Mouse (Mus musculus): ENCODE results near the gene Dnaic2. TPM values are rescaled to one million over a fixed set of nuclear protein-coding genes. Genes with fewer than 3 reads are reported as not detected.

Gene Dnaic2
- 1 to 10 TPM; 1.6 to 3.5 TPM for total RNA-seq (2021)
- long read RNA-seq, experiment 1, partial matches to known transcripts, result 0 of 2 reads
- long read RNA-seq, experiment 1, other reads (novel, unspliced or antisense), result 1 of 2 reads
- long read RNA-seq, experiment 2, partial matches to known transcripts, result 2 of 4 reads
- long read RNA-seq, experiment 2, other reads (novel, unspliced or antisense), result 0 of 4 reads

DNA sequence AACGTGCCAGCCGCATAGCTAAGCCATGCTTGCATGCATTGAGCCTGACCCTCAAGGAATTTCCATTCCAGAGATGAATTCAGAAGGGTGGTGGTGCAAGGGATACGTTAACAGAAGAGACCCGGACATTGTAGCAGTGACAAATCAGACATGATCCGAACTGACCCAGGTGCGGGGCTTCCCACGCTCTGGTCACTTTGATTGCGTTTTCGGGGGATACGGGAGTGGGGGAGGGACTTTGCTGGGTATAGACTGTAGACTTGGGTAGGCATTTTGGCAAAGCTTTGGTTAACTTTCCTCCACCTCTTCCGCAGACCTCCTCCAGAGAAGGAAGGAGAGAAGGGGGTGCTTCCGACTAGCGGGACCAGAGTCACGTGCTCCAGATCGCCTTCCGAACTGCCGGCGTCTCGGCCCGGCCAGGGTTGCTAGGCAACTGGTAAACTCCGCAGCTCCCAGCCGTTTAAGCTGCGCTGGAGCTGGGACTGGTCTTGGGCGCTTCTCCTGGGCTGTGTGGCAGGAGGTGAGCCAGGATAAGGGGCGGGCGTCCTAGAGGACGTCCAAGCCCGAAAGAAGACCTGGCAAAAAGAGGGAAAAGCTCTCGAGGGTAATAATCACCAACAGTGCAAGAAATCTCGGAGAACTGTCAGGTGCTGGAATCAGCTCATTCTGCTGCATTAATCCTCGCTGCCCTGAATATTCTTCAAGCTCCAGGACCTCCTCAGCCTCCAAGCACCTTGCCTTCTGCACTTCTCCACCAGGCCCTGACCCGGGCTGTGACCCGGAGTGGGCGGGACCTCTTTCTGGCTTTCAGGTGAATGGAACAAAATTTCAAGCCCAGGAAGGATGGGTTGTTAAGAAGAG, at the start of gene Dnaic2:
TSS of gene Dnaic2 (plus strand) at position 444 of the 861 bp plus-strand sequence.
- peak; percentile 64 to 67 for DNase-seq (ENCODE audit: low spot score in 2 of 2)

DNA sequence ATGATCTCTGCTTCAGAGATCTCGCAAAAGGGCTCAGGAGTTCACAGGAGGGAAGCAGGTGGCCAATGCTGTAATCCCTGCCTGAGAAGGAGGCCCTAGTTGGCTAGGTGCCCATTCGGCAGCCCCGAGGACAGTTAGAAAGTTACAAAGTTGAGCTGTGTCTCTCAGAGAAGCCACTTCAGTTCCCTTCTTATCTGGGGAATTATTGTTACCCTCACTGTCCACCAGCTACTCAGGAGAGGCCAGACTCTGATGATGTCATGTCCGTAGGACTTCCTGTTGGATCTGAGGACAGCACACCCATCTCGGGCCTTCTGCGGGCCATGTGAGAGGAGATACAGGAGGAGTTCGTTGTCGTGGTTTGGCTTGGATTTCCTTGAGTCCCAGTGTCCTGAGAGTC, 47.6 kb upstream of the Dnaic2 start:
- DNase-seq (ENCODE audit: low spot score in 2 of 2), result no peak

- no peak for DNase-seq (ENCODE audit: low spot score in 2 of 2)
Observed at GRCm38 (mm10) chr11:114680291-114680690, 46.9 kb upstream of the Dnaic2 start.

GRCm38 (mm10) chr11:114681054-114681453, 46.2 kb upstream of the Dnaic2 start:
- DNase-seq (ENCODE audit: low spot score in 2 of 2), result no peak

GRCm38 (mm10) chr11:114682321-114682900, 44.8 kb upstream of the Dnaic2 start:
- no peak for DNase-seq (ENCODE audit: low spot score in 2 of 2)

DNA sequence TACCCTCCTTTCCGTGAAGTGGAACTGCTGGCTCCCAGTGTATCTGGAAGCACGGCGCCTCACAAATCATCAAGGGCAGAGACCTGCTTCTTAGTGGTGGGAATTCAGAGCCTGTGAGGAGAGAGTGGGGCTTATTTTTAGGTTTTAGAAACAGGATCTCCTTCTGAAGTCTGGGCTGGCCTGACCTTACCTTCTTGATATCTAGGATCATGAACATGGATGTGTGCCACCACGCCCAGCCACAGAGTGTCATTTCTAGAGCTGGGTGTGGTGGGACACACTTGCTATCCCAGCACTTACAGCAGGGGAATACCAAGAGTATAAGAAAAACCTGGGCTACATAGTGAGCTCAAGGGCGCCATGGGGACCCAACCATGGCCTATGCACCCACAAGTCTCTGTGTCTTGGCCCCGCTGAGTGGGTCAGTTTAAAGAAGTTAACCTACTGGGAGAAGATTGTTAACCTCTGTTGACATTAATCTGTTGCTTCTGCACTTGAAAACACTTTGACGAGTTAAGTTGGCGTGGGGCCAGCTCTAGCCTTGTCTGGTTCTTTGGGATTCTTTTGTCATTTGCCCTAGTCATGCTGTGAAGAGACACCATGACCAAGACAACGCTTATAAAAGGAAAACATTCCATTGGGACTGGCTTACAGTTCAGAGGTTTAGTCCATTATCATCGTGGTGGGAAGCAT, 44.0 kb upstream of the Dnaic2 start:
- DNase-seq (ENCODE audit: low spot score in 2 of 2), result no peak

GRCm38 (mm10) chr11:114683722-114684621, 43.2 kb upstream of the Dnaic2 start:
- no peak for DNase-seq (ENCODE audit: low spot score in 2 of 2)

DNA sequence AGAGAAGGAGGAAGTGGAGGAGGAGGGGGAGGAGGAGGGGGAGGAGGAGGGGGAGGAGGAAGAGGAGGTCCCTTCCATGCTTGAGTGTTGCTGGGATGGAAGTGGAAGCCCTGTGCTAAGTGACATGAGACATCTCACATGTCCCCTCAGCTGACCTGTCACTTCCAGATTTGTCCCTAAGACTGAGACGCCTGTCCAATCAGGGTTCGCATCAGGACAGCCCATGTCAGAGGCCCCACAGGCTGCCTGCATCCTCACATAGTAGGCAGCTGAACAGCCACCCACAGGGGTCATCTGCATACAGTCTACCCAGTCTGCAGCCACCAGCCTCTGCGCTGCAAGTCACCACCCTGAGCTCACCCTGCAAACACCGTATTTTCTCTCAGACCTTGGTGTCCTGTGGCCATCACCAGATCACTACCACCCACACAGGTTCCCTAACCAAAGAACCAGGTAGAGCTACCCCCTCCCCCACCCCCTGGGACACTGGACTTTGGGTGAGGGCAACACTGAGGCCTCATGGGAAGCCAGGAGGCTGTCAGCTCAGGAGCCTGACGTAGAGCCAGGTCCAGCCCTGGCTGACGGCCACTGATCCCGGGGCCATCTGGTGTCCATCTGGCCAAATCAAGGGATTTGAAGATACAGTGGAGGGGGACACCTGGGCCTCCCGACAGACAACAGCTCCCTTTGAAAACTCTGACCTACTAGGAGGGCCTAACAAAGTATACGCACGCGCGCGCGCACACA, 42.4 kb upstream of the Dnaic2 start:
- DNase-seq (ENCODE audit: low spot score in 2 of 2), result no peak

- no peak for DNase-seq (ENCODE audit: low spot score in 2 of 2)
Observed at GRCm38 (mm10) chr11:114685526-114686040, 41.6 kb upstream of the Dnaic2 start.

- DNase-seq (ENCODE audit: low spot score in 2 of 2), result no peak
Observed at GRCm38 (mm10) chr11:114686221-114686959, 40.8 kb upstream of the Dnaic2 start.

DNA sequence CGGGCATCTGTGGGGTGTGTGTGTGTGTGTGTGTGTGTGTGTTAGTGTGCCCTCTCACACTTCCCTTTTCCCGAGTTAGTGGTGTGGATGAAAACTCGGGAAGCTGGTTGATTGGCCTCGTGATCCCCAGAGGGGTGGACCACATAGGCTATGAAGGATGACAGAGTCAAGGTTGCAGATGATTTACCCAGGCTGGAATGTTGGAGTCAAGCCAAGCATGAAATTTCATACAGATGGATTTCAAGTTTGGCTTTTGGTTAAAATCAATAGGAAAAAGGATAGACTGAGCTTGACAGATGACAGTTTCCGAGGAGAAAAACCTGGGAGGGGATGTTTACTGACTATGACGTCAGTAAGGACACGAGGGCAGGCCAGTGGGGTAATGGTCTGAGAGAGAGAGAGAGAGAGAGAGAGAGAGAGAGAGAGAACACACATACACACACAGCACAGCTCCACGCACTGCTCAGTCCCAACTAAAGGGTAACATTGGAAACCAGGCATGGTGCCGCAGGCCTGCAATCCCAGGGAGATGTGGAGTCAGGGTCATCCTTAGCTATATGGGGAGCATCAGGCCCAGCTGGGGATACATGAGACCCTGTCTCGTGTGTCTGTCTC, 39.5 kb upstream of the Dnaic2 start:
- DNase-seq (ENCODE audit: low spot score in 2 of 2), result no peak

DNA sequence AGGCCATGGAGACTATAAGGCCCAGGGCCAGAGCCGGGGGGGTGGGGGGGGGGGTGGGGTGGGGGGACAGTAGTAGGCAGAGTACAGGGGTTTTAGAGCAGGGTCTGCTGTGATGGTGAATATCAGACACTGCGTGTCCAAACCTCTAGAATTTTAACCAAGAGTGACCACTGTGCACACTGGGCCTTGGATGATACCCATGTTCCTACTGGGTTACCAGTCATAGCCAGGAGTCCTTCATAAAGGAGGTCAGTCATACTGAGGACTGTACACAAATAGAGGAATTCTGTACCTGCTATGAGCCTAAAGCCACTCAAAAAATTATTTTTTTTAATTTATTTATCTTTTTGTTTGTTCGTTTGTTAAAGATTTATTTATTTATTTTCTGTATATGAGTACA, 38.5 kb upstream of the Dnaic2 start:
- no peak for DNase-seq (ENCODE audit: low spot score in 2 of 2)

GRCm38 (mm10) chr11:114690192-114690591, 37.0 kb upstream of the Dnaic2 start:
- DNase-seq (ENCODE audit: low spot score in 2 of 2), result no peak

- DNase-seq (ENCODE audit: low spot score in 2 of 2), result no peak
Observed at GRCm38 (mm10) chr11:114691454-114692182, 35.6 kb upstream of the Dnaic2 start.

DNA sequence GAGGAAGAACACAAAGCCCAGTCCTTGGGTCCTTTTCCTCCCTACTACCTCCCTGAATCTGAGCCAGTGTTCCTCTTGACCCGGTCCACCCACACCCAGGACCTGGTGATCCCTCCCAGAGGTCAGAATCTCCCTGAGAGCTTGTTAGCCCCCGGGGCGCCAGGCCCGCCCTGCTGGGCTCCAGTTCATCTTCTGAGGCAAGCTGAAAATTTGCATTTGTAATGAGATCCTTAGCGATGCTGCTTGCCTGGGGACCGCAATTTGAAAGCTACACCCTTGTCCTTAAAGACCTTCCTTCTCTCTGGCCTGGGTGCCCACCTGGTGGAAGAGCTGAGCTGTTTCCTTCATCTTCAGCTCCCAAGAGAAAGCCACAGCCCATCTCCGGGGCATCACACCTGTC, 34.6 kb upstream of the Dnaic2 start:
- DNase-seq (ENCODE audit: low spot score in 2 of 2), result no peak

GRCm38 (mm10) chr11:114693456-114693855, 33.8 kb upstream of the Dnaic2 start:
- no peak for DNase-seq (ENCODE audit: low spot score in 2 of 2)

DNA sequence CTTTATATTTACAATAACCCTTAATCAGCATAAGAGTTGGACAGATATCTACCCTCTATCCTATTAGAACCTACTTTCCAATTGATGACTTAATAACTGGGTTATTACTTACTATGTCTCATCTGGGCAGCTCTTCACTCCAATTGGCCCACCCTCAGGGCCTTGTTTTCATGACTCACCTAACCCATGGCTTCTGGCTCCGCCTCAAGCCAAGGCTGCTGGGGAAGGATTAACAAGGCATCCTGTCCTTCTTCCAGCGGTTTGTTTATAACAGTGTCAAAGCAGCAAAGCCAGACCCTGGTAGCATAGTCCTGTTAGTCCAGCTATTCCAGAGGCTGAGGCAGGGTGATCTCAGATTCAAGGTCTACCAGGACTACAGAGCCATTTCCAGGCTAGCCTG, 32.8 kb upstream of the Dnaic2 start:
- no peak for DNase-seq (ENCODE audit: low spot score in 2 of 2)

GRCm38 (mm10) chr11:114698496-114698895, 28.7 kb upstream of the Dnaic2 start:
- no peak for DNase-seq (ENCODE audit: low spot score in 2 of 2)
